29 mouse cellular contexts compared by ENCODE assay signal in the genomic region with DNA sequence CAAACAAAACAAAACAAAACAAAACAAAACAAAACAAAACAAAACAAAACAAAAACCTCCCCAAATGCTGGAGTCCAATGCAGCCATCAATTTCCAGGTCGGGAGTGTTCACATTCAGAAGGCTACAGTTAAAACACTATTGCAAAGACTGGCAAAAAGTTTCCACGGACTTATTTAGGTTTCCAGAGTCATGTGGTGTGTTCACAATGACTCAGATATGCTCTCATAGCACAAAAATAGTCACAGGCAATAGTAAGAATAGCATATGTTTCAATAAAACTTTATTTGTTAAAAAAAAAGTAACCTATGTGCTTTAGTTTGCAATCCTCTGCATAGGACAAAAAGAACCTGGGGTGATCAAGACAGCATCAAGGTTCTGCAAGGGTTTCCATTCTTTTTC. TPM values are rescaled to one million over a fixed set of nuclear protein-coding genes. Genes with fewer than 3 reads are reported as not detected.
DNase-seq lines count a peak whose midpoint lies in the region; ATAC-seq lines count a peak whose summit lies in the region.
"Had no signal": no experiment of that assay in that cellular context is flagged by ENCODE, and none has a peak within 500 bp of the region (broad histone marks: within the 10 kb centered on the region; RNA-seq: fewer than 3 reads in every experiment).

No protein-coding gene starts in this region.

- no peak overlapping the region for H3K4me3 ChIP-seq in macrophage (ENCODE audit: inconsistent target)
- H3K4me3 ChIP-seq in heart, embryonic 12.5 days: no peak overlapping the region
- H3K4me3 ChIP-seq: embryonic facial prominence, embryonic 13.5 days; embryonic facial prominence, embryonic 15.5 days; erythroblast, embryonic 14.5 days; forebrain, embryonic 10.5 days; forebrain, embryonic 12.5 days had no signal

- no peaks in the 10 kb centered on the region for H3K79me2 ChIP-seq in macrophage (ENCODE audit: inconsistent target)

- 0 out of 2 replicates have a peak overlapping the region, but pooled peaks have one; percentile 21 for H3K27ac ChIP-seq in macrophage
- H3K27ac ChIP-seq in heart, embryonic 12.5 days (ENCODE audit: poor library complexity, severe bottlenecking): no peak overlapping the region
- H3K27ac ChIP-seq: embryonic facial prominence, embryonic 13.5 days; embryonic facial prominence, embryonic 15.5 days; forebrain, embryonic 10.5 days; forebrain, embryonic 12.5 days had no signal

- H3K9me3 ChIP-seq in heart, embryonic 12.5 days (replicated peaks): no peaks in the 10 kb centered on the region
- H3K9me3 ChIP-seq: embryonic facial prominence, embryonic 13.5 days; embryonic facial prominence, embryonic 15.5 days; forebrain, embryonic 10.5 days; forebrain, embryonic 12.5 days; G1E had no signal

- H3K9ac ChIP-seq in heart, embryonic 12.5 days: no peak overlapping the region
- H3K9ac ChIP-seq: embryonic facial prominence, embryonic 13.5 days; embryonic facial prominence, embryonic 15.5 days; forebrain, embryonic 12.5 days had no signal

- no peaks in the 10 kb centered on the region for H3K36me3 ChIP-seq in macrophage (ENCODE audit: inconsistent target)
- no peaks in the 10 kb centered on the region for H3K36me3 ChIP-seq in heart, embryonic 12.5 days
- H3K36me3 ChIP-seq: embryonic facial prominence, embryonic 13.5 days; embryonic facial prominence, embryonic 15.5 days; forebrain, embryonic 10.5 days; forebrain, embryonic 12.5 days; G1E had no signal

- H3K4me2 ChIP-seq in heart, embryonic 12.5 days: no peak overlapping the region
- H3K4me2 ChIP-seq: embryonic facial prominence, embryonic 13.5 days; embryonic facial prominence, embryonic 15.5 days; forebrain, embryonic 12.5 days had no signal

- 53% methylated on average over 2 of the region's 2 CpGs for whole genome bisulfite sequencing in macrophage (ENCODE audit: missing documents)
- WGBS in heart, embryonic 12.5 days: 53% methylated on average over 2 of the region's 2 CpGs

- peaks cover under 1% of the 10 kb centered on the region; the same call in 1 of the 2 replicates for H3K27me3 ChIP-seq in heart, embryonic 12.5 days (replicated peaks)
- H3K27me3 ChIP-seq: embryonic facial prominence, embryonic 13.5 days; embryonic facial prominence, embryonic 15.5 days had no signal

- 0 out of 2 replicates have a peak, but pooled peaks cover under 1% of the 10 kb centered on the region for H3K4me1 ChIP-seq in heart, embryonic 12.5 days (replicated peaks)
- H3K4me1 ChIP-seq: forebrain, embryonic 12.5 days had no signal

- DNase-seq in 3T3-L1 (ENCODE audit: low read depth, low spot score): peak; percentile 32
- DNase-seq in 416B (ENCODE audit: low read depth): peak; percentile 47
- peak; percentile 34 for DNase-seq in NIH3T3 (ENCODE audit: low read depth)
- DNase-seq in urinary bladder, postnatal 4 days (ENCODE audit: low spot score in 2 of 2): no peak
- DNase-seq in spleen, postnatal 10 days (ENCODE audit: low spot score in 2 of 2): no peak
- DNase-seq in frontal cortex, adult 2 months (ENCODE audit: extremely low spot score in 1 of 2, low spot score in 1 of 2): no peak
- DNase-seq: adrenal gland, adult 2 months; adrenal gland, postnatal 10 days; adrenal gland, postnatal 36 days; cerebellum, adult 11 months; cerebellum, adult 18-20 months; cerebellum, adult 8-10 months; cerebellum, adult 9-11 months; cerebellum, postnatal 14 days; cerebellum, postnatal 36 days; embryo, embryonic 11 days had no signal

- no peak for ATAC-seq in heart, embryonic 12.5 days (ENCODE audit: insufficient number of reproducible peaks, low FRiP score)
- ATAC-seq: forebrain, embryonic 14.5 days; forebrain, embryonic 16.5 days had no signal

RNA-seq across cellular contexts. Expression of a gene that starts 13.7 kb away (rescaled TPM):
- 1 to 10 TPM in 1 of 26 experiments, under 1 TPM in 3, not detected in 22; 0.36 to 1.6 (median 0.49) TPM for total RNA-seq in macrophage (2018; cell fraction: chromatin; rRNA removed)
- total RNA-seq in macrophage (2018; cell fraction: cytosol; rRNA removed): under 1 TPM in 13 of 26 experiments, not detected in 13; 0.08 to 0.41 (median 0.10) TPM
- total RNA-seq in macrophage (2018; cell fraction: nucleus; rRNA removed): 1 to 10 TPM in 2 of 26 experiments, under 1 TPM in 1, not detected in 23; 0.54 to 1.2 (median 1.1) TPM
- 0.10 to 0.56 TPM (median 0.13 TPM) in 3 replicates for polyA plus RNA-seq in macrophage (2018)
- polyA plus RNA-seq in heart, embryonic 12.5 days (2016; fragmentation: Nextera tagmentation; extraction: Ambion mirVana): 39.2 and 39.3 TPM in 2 replicates
- polyA plus RNA-seq in frontal cortex, adult 2 months (2012; rRNA removed): 15.8 and 15.9 TPM in 2 replicates
- total RNA-seq: G1E had no signal
- polyA plus RNA-seq: erythroblast, embryonic 14.5 days had no signal

RNA-seq across cellular contexts. Expression of a gene that starts 14.5 kb away (rescaled TPM):
- total RNA-seq in macrophage (2018; cell fraction: chromatin; rRNA removed): under 1 TPM in 4 of 26 experiments, not detected in 22; 0.13 to 0.37 (median 0.19) TPM
- under 1 TPM in 11 of 26 experiments, not detected in 15; under 0.01 to 0.30 (median 0.04) TPM for total RNA-seq in macrophage (2018; cell fraction: cytosol; rRNA removed)
- total RNA-seq in macrophage (2018; cell fraction: nucleus; rRNA removed): under 1 TPM in 3 of 26 experiments, not detected in 23; 0.11 to 0.25 (median 0.24) TPM
- not detected in 3 replicates for polyA plus RNA-seq in macrophage (2018)
- 1.3 and 1.6 TPM in 2 replicates for polyA plus RNA-seq in heart, embryonic 12.5 days (2016; fragmentation: Nextera tagmentation; extraction: Ambion mirVana)
- polyA plus RNA-seq in frontal cortex, adult 2 months (2012; rRNA removed): 2.6 and 3.5 TPM in 2 replicates
- total RNA-seq: common myeloid progenitor, adult 5-6 weeks had no signal
- polyA plus RNA-seq: C2C12; embryonic facial prominence, embryonic 11.5 days; erythroblast, embryonic 14.5 days; forebrain, embryonic 10.5 days; G1E had no signal

RNA-seq across cellular contexts. Expression of a gene that starts 21.0 kb away (rescaled TPM):
- total RNA-seq in macrophage (2018; cell fraction: chromatin; rRNA removed): 10 to 100 TPM in 16 of 26 experiments, 1 to 10 TPM in 10; 1.5 to 65.1 (median 14.0) TPM
- total RNA-seq in macrophage (2018; cell fraction: cytosol; rRNA removed): 100 to 1,000 TPM in 3 of 26 experiments, 10 to 100 TPM in 23; 30.2 to 124 (median 59.7) TPM
- 10 to 100 TPM in 25 of 26 experiments, 1 to 10 TPM in 1; 9.5 to 73.8 (median 23.2) TPM for total RNA-seq in macrophage (2018; cell fraction: nucleus; rRNA removed)
- 52.1 to 126 TPM (median 83.9 TPM) in 3 replicates for polyA plus RNA-seq in macrophage (2018)
- 260 and 269 TPM in 2 replicates for polyA plus RNA-seq in heart, embryonic 12.5 days (2016; fragmentation: Nextera tagmentation; extraction: Ambion mirVana)
- 30.8 and 42.7 TPM in 2 replicates for polyA plus RNA-seq in frontal cortex, adult 2 months (2012; rRNA removed)

RNA-seq across cellular contexts. Expression of a gene that starts 51.2 kb away (rescaled TPM):
- 100 to 1,000 TPM in 9 of 26 experiments, 10 to 100 TPM in 17; 16.7 to 237 (median 59.2) TPM for total RNA-seq in macrophage (2018; cell fraction: chromatin; rRNA removed)
- 100 to 1,000 TPM in 12 of 26 experiments, 10 to 100 TPM in 14; 23.8 to 177 (median 62.2) TPM for total RNA-seq in macrophage (2018; cell fraction: cytosol; rRNA removed)
- total RNA-seq in macrophage (2018; cell fraction: nucleus; rRNA removed): 100 to 1,000 TPM in 12 of 26 experiments, 10 to 100 TPM in 14; 23.7 to 199 (median 83.9) TPM
- 24.0 to 42.1 TPM (median 27.2 TPM) in 3 replicates for polyA plus RNA-seq in macrophage (2018)
- 43.4 and 45.0 TPM in 2 replicates for polyA plus RNA-seq in heart, embryonic 12.5 days (2016; fragmentation: Nextera tagmentation; extraction: Ambion mirVana)
- polyA plus RNA-seq in frontal cortex, adult 2 months (2012; rRNA removed): 15.0 TPM in 2 replicates

Comparison
In these comparisons a context has a peak if more than half of its experiments do, and no peak if none do; other contexts are left out.
1. DNase-seq: peak in 3T3-L1 (single experiment), 416B (single experiment) and NIH3T3 (single experiment); none in urinary bladder, postnatal 4 days (0 of 2), spleen, postnatal 10 days (0 of 2) and frontal cortex, adult 2 months (0 of 2).
2. RNA of a gene that starts 13.7 kb away (polyA plus RNA-seq): 39.2 to 39.3 TPM in heart, embryonic 12.5 days and 15.8 to 15.9 TPM in frontal cortex, adult 2 months; 0.10 to 0.56 TPM in macrophage; every median in the first group is over 10 times any median in the second.